Mouse (Mus musculus): ENCODE results near the gene Wasf2. TPM values are rescaled to one million over a fixed set of nuclear protein-coding genes. Genes with fewer than 3 reads are reported as not detected.

Gene Wasf2
- polyA plus RNA-seq, 1 experiment = 47.2 TPM

DNA sequence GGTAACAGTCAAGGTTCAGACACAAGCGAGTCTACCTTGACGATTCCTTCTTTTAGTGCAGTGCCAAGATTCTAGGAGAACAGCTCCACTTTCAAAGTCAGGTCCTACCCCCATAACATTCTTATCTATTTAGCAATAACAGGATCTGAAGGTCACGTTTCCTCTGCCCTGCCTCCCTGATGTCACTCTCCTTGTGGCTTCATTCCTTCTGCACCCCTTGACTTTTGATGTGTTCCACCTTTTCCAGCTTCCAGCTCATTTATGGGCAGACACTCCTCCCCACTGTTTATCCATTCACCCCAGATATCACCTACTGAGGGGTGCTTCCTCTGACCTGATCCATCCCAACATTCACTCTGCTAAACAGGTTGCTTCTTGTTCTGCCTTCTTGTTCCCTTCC lies 3.2 kb upstream of the Wasf2 start:
- DNase-seq (ENCODE audit: low read depth) = no peak

GRCm38 (mm10) chr4:133127894-133128293 lies 2.4 kb upstream of the Wasf2 start:
- DNase-seq (ENCODE audit: low read depth) = no peak

- DNase-seq (ENCODE audit: low read depth) = no peak
Observed at GRCm38 (mm10) chr4:133129391-133129790, 914 bp upstream of the Wasf2 start.

DNA sequence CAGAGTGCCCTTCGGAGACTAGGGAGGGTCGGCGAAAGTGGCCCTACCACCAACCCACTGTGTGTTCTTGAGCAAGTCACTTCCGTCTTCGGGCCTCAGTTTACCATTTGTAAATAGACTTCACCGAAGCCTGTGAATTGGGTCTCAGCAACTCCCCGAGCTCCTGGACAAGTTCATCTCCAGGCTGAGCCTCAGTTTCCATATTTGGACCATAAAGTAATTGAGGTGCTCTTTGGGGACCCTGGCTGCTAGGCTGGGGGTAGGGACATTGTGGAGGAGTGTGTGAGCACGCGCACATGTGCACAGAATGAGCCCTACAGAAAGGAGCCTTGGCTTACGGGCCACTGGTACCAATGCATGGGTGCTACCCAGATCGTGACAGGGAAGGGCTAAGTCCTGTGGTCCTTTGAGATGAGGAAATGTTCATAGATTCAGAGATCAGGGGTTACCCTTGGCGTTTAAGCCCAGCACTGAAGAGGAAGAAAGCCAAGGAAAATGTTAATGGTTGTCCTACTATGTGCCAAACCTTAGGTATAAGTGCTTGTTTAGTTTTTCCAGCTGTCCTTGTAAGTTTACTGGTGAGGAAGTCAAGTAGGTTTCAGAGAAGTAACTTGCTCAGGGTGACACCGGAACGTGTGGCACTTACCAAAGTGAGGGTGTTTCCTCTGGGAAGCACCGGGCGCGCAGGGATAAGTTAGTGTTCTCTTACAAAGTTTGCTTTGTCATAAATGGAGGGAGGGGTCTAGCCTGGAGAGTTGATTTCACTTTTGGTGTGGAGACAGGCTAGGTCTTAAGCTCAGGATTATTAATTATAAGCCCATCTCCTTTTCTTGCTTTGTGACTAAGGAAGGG lies 811 bp downstream of the Wasf2 start:
- no peak for DNase-seq (ENCODE audit: low read depth)

DNA sequence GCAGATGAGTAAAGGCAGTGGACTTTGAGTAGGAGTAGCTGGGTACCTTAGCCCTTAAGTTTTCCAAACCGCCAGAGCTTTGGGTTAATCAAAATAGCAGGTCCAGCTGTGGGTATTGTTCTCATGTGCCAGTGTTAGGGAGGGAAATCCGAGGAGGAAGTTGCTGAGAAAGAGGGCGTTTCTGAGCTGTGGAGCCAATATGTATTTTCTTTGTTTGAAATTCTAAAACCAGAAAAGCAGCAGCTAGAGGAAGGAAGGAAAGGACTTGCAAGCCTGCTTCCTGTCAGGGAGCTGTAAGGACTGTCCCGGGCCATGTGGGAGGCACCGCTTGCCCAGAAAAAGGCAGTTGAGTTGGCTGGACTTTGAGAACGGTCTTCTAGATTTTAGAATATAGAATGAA lies 1.7 kb downstream of the Wasf2 start:
- DNase-seq (ENCODE audit: low read depth) = no peak

DNA sequence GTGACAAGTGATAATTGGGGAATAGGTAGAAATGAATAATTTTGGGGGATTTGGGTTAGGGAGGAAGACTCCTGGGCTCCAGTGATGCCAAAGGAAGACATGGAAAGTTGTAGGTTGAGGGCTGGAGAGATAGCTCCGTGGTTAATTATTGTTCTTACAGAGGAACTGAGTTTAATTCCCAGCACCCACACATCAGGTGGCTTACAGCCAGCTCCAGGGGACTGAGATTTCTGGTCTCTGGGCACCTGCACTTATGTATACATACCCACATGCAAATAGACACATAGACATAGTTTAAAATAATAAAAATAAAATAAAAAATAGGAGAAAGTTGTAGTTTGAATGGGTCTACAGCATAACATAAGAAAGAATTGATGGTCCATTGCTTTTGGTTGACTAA lies 6.6 kb downstream of the Wasf2 start:
- DNase-seq (ENCODE audit: low read depth) = no peak

GRCm38 (mm10) chr4:133138971-133139370 lies 8.7 kb downstream of the Wasf2 start:
- no peak for DNase-seq (ENCODE audit: low read depth)

GRCm38 (mm10) chr4:133155006-133155405 lies 24.7 kb downstream of the Wasf2 start:
- DNase-seq (ENCODE audit: low read depth) = no peak

DNA sequence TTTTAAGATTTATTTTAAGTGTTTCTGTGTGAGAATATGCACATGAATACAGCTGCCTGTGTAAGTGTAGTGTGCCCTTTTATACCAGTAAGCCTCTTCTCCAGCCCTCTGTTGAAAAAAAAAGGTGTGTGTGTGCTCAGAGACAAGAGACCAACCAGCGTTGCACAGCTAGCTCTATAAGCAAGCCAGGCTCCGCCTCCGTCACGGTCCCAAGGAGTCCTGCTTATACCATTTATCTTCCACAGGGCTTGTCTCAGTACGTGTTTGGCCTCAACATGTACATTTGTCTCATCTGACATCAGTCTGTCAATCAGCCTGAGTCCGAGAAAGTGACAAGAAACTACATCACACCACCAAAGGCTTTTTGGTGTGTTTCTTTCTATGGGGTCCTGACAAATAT lies 25.4 kb downstream of the Wasf2 start:
- DNase-seq (ENCODE audit: low read depth) = no peak

- no peak for DNase-seq (ENCODE audit: low read depth)
Observed at GRCm38 (mm10) chr4:133156422-133156821, 26.1 kb downstream of the Wasf2 start.

DNA sequence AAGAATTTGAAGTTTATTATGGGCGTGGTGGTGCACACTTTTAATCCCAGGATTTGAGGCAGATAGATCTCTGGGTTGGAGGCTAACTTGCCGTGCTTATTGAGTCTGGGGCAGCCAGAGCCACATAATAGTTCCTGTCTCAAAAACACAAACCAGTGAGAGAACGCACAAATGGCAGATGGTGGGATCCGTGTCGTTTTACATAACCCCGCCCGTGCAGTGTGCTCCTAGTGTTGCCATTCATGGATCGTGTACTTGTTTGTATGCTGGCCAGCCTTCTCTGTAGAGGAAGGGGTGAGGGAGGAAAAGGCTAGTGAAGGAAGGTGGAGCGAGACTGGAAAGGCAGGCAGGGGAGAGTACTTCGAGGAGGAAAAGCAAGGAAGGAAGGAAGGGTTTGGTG lies 26.5 kb downstream of the Wasf2 start:
- no peak for DNase-seq (ENCODE audit: low read depth)

DNA sequence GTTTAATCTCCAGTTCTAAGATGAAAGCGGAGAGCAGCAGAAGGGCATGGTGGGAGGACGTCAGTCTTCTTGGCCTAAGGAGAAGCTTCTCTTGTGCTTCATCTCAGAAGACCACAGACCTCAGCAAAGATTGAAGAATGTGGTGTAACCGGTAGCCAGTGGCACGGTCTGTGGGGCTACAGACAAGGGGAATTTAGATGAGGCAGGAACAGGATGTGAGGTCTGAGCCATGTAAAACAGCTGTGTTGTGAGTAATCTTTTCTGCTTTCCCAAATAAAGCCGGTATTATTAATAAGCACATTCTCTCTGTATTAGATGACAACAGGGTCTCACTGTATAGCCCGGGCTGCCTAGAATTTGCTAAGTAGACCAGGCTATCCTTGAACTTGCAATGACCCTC lies 28.8 kb downstream of the Wasf2 start:
- DNase-seq (ENCODE audit: low read depth) = no peak

- DNase-seq (ENCODE audit: low read depth) = no peak
Observed at GRCm38 (mm10) chr4:133159646-133160045, 29.3 kb downstream of the Wasf2 start.

DNA sequence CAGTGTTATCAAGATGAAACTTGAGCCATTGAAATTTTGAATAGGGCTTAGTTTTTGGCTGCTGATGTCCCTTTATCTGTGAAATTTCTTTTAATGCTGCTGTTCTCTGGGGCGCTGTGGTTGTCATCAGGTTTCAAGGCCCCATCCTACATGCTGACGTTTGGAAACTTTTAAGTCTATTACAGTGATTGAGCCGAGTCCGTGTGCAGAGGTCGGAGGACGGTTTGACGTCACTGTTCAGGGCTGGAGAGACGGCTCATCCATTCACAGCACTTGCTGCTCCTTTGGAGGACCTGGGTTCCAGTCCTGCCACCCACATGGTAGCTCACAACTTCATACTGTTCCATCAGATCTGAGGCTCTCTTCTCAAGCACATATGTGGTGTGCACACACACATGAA lies 29.9 kb downstream of the Wasf2 start:
- no peak for DNase-seq (ENCODE audit: low read depth)

- no peak for DNase-seq (ENCODE audit: low read depth)
Observed at GRCm38 (mm10) chr4:133160821-133161220, 30.5 kb downstream of the Wasf2 start.

DNA sequence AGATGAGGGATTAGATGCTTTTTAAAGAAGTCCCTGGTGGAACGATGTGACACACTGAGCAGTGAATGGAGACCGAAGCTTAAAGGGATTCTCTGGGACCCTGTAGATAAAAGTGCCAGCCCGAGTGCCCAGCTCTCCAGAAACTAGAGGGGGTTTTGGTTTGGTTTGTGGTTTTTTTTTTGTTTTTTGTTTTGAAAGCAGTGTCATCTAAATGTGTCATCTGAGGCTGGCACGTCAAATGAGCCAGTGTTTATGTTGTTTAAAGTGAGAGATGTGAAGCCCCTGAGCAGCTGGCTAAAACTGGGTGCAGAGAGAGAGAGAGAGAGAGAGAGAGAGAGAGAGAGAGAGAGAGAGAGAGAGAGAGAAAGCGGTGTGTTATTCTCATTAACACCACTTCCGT lies 31.9 kb downstream of the Wasf2 start:
- DNase-seq (ENCODE audit: low read depth) = no peak

- DNase-seq (ENCODE audit: low read depth) = no peak
Observed at GRCm38 (mm10) chr4:133166773-133167172, 36.5 kb downstream of the Wasf2 start.

DNA sequence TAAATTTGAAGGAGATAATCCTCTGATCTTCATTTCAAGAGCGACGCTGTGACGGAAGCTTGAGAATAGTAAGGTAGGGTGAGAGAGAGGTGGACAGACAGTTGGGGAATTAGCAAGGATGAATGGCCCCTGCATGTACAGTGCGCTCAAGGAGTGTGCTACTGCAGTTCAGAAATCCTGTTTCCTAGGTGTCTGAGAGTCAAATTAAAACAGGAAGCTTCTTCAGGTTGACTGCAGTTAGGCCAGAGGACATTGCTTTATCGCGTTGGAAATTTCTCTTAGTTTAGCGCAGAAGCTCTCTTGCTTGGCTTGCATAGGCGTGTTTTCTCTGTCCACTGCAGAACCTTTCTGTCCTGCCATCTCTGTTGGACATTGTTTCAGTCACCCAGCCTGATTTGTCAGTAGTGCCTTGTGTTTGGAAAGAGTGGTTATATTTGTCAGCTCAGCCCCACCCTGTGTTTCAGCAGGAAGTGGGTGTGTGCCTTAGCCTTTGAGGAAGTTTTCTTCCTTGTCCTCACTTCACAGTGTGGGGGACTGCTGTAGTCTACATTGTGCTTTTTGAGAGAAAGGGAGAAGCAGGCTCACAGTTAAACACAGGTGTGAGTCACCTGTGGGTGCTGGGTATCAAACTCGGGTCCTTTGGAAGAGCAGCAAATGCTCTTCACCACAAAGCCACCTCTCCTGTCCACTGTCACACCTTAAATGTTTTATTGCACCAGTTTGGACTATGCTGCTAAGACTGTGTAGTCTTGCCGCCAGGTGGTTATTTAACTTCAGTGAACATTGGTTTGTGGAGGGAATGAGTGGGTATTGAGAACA lies 39.1 kb downstream of the Wasf2 start:
- no peak for DNase-seq (ENCODE audit: low read depth)

DNA sequence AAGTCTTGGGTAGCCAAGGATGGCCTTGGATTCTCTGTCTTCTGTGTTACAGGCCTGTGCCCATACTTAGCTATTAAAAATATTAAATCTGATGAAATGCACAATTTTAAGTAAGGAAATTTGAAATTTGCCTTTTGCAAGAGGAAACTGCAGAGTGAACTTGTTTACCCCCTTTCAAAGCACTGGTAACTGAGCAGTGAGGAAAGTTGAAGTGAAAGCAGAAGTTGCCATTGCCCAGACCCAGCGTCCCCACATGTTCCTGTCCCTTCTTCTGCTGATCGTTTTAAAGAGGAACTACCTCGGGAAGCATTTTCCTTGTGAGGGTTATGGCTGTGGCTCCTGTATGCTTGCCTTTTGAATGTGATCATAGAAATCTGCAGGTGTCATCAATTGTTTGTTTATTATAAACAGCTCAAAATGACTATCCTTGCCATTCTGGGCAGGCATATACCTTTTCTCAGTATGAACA lies 39.8 kb downstream of the Wasf2 start:
- DNase-seq (ENCODE audit: low read depth) = no peak

DNA sequence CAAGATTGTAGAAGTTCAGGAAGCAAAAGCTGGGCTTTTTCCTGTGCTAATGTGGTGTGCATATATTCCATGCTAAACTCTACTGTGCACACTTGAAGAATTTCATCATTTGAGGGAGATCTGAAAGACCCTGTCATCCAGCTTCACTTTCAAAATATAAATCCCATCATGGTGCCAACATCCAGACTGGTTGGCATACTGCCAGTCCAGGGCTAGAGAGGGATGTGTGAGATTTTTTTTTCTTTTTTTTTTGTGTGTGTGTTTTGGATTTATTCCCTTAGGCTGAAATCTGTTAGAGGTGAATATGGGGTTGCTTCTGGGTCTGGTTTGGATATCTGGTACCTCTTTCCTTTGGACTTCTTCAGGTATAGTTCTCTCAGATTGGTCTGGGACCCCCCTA lies 40.3 kb downstream of the Wasf2 start:
- DNase-seq (ENCODE audit: low read depth) = no peak

DNA sequence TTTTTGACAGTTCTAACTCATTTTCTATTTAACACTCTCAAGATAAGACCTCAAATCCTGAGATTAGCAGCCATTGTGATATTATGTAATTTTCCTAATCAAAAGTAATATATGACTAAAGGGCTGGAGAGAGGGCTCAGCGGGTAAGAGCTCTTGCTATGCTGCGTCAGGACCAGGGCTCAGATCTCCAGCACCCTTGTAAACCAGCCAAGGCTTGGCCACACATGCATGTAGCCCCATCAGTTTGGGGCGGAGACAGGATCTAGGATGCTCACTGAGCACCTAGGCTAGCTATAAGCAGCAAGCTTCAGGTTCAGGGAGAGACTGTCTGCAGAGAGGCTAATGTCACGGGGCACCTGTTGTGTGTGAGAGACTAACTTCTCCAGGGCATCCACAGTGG lies 42.1 kb downstream of the Wasf2 start:
- DNase-seq (ENCODE audit: low read depth) = no peak

DNA sequence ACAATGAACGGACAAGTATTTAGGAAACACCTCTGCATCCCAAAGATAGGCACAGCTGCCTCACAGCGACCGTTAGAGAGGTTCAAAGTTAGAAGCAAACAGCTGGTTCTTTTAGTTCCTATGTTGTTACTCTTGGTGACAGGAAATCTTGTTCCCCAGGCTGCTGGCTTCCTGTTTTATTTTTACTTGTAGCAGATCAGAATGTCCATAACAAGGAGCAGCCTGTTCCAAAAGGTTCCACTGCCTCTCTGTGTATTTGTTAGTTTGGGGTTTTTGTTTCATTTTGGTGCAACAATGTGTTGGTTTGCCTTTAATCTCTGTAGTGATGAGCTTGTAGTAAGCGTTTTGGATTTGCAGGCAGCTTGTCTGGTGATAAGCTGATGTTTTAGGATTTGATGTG lies 44.1 kb downstream of the Wasf2 start:
- DNase-seq (ENCODE audit: low read depth) = no peak

- DNase-seq (ENCODE audit: low read depth) = no peak
Observed at GRCm38 (mm10) chr4:133175274-133175673, 45.0 kb downstream of the Wasf2 start.
